Mouse (Mus musculus) erythroblast, embryonic 14.5 days (primary cell): ENCODE data around the gene Cnr2. TPM values are rescaled to one million over a fixed set of nuclear protein-coding genes. Genes with fewer than 3 reads are reported as not detected.

Source experiments
- H3K27me3 ChIP-seq: 2 replicates; pipeline ENCODE4 v1.6.1; 2012; ENCODE audit warnings: inconsistent platforms; ENCODE audit not compliant: control insufficient read depth
- H3K36me3 ChIP-seq: 2 replicates; pipeline ENCODE4 v1.6.1; 2012; ENCODE audit warnings: mild to moderate bottlenecking, inconsistent platforms; ENCODE audit not compliant: control insufficient read depth
- H3K4me1 ChIP-seq: 2 replicates; pipeline ENCODE4 v1.6.1; 2012; ENCODE audit warnings: inconsistent platforms; ENCODE audit not compliant: control insufficient read depth
- H3K4me3 ChIP-seq: replicated peaks from 2 replicates; pipeline ENCODE3; 2012; ENCODE audit warnings: moderate library complexity, mild to moderate bottlenecking, inconsistent platforms
- H3K9me3 ChIP-seq: 2 replicates; pipeline ENCODE4 v1.6.1; 2012; ENCODE audit warnings: low read length, inconsistent platforms, mixed read lengths; ENCODE audit not compliant: control insufficient read depth
- GATA1 ChIP-seq: IDR thresholded peaks from 2 replicates; pipeline ENCODE4 v1.6.1; 2012; ENCODE audit warnings: low read length, inconsistent platforms, mixed read lengths
- TAL1 ChIP-seq: IDR thresholded peaks from 3 replicates; pipeline ENCODE4 v1.6.1; 2012; ENCODE audit warnings: low read length, inconsistent platforms, mixed read lengths
- polyA plus RNA-seq: library from polyadenylated mRNA; stranded (reverse); fragments of >175 nt; gene quantifications from 2 replicates; pipeline ENCODE4 v1.2.3, GENCODE M21; 2012

Gene Cnr2
- polyA plus RNA-seq, 1 experiment, result not detected

DNA sequence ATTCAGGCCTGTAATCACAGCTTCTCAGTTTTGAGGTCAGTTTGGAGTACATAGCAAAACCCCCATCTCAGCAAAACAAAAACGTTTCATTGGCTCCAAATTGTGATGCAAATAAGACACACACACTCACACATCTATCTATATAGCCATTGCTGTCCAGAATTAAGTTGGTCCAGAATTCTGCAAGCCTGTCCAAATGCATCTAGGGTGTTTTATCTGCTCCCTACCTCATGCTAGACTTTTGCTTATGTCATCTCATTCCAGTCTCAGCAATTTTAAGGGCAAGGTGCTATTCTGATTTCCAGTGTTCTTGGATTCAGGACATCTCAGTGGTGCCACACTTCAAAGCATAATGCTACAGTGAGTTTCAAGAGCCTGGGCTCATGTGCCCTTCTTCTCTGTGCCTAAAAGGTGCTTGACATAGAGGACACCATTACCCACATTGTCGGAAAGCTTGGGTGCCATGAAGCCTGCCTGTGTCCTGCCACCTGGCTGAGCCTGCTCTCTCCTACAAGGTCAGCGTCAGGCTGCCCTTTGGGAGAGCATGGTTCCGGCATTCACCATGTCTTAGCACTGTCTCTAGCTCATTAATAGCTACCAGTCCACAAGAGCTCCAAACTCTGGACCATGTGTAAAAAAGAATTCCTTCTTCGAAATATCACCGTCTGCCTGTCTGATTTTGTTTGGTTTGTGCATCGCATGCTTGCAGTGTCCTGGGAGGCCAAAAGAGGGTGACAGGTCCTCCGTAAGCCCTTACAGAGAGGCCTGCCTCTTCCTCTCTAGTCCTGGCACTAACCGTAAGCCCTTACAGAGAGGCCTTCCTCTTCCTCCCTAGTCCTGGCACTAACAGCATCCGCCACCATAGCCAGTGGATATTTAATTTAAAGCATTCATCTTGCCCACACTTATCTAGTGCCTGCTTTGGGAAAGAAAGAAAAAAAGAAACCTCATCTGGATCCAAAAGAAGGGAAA, 20.3 kb upstream of the Cnr2 start:
- Histone ChIP-seq H3K27me3 (no peaks in the 10 kb centered on the region), H3K36me3 (peaks cover 43% of the 10 kb centered on the region), H3K4me1 (peaks cover 58% of the 10 kb centered on the region), H3K4me3 (peak overlapping the region; percentile 95), H3K9me3 (no peaks in the 10 kb centered on the region)
- no peak for TF ChIP-seq GATA1
- no peak for TF ChIP-seq TAL1

DNA sequence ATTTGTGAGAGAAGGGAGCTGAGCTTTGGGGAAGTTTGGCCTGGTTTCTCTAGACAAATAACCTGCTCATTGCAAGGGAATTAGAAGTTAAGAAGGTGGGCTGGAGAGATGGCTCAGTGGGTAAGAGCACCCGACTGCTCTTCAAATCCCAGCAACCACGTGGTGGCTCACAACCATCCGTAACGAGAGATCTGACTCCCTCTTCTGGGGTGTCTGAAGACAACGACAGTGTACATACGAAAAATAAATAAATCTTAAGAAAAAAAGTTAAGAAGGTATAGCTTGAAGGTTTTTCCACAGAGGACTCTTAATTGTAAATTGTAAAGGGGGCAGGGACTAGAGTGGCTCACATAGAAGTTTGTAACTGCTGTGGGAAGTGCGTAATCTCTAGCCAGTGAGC, 19.6 kb upstream of the Cnr2 start:
- Histone ChIP-seq H3K4me1 (peaks cover 55% of the 10 kb centered on the region), H3K4me3 (peak overlapping the region; percentile 64)
- TF ChIP-seq TAL1, result no peak
- TF ChIP-seq GATA1, result no peak

DNA sequence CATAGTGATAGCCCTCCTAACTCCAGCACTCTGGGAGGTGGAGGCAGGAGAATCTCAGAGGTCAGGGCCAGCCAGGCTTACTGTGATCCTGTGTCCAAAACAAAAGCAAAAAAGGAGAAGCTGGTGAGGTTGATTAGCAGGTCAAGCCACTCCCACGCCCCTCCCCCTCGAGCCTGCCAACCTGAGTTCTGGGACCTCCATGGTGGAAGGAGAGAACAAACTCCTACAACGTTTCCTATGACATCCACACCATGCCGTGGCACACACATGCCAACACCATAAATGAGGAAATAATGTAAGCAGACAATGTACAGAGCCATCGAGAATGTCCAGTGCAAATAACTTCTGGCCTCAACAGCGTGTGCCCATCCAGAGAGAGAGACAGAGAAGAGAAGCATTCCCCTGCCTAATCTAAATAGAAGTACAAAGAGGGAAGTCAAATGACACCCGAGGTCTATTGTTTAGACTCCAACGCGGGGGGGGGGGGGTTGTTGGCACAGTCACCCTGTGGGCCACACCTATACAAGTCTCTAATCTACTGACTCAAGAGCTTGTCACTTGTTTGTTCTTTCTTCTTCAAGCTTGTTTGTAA, 19.1 kb upstream of the Cnr2 start:
- no peaks in the 10 kb centered on the region for H3K9me3 ChIP-seq
- H3K4me1 ChIP-seq, result peaks cover 51% of the 10 kb centered on the region
- no peaks in the 10 kb centered on the region for H3K27me3 ChIP-seq
- H3K36me3 ChIP-seq, result peaks cover 31% of the 10 kb centered on the region
- no peak for TF ChIP-seq TAL1
- H3K4me3 ChIP-seq, result peak overlapping the region; percentile 64

More for the DNA sequence above, 19.6 kb upstream of the Cnr2 start:
- Histone ChIP-seq H3K27me3 (no peaks in the 10 kb centered on the region), H3K9me3 (no peaks in the 10 kb centered on the region), H3K36me3 (peaks cover 36% of the 10 kb centered on the region)

DNA sequence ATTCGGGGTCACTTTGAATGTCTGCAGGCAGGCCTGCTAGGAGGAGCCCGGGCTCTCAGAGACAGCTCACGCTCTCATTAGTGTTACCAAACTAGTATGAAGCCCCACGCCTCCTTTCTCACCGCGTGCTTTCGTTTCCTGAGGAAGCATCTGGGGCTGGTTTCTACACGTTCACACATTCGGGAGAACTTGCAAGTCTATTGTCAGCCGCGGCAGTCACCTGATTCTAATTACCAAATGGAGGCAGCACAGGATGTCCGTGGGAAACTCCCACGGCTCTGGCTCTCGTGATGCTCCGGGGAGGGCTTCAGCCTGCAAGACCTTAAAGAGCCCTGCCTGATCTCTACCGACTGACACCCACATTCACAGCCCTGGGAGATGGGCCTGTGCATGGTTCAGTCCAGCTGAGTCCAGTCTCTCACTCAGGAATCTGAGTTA, 18.6 kb upstream of the Cnr2 start:
- Histone ChIP-seq H3K36me3 (peaks cover 26% of the 10 kb centered on the region), H3K4me3 (peak overlapping the region; percentile 64), H3K27me3 (no peaks in the 10 kb centered on the region), H3K4me1 (peaks cover 48% of the 10 kb centered on the region), H3K9me3 (no peaks in the 10 kb centered on the region)
- TF ChIP-seq GATA1, result no peak
- TF ChIP-seq TAL1, result no peak

DNA sequence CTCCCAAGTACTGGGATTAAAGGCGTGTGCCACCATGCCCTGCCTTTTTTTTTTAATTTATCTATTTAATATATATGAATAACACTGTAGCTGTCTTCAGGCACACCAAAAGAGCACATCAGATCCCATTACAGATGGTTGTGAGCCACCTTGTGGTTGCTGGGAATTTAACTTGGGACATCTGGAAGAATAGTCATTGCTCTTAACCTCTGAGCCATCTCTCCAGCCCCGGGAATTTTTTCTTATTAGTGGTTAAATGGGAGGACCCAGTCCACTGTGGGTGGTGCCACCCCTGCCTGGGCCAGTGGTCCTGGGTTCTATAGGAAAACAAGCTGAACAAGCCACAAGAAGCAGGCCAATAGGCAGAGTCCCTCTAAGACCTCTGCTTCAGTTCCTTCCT, 17.5 kb upstream of the Cnr2 start:
- Histone ChIP-seq H3K9me3 (no peaks in the 10 kb centered on the region), H3K27me3 (peaks cover 2% of the 10 kb centered on the region; the same call in 1 of the 2 replicates), H3K4me3 (no peak overlapping the region), H3K36me3 (peaks cover 14% of the 10 kb centered on the region), H3K4me1 (peaks cover 38% of the 10 kb centered on the region)
- TF ChIP-seq GATA1, result no peak
- no peak for TF ChIP-seq TAL1

DNA sequence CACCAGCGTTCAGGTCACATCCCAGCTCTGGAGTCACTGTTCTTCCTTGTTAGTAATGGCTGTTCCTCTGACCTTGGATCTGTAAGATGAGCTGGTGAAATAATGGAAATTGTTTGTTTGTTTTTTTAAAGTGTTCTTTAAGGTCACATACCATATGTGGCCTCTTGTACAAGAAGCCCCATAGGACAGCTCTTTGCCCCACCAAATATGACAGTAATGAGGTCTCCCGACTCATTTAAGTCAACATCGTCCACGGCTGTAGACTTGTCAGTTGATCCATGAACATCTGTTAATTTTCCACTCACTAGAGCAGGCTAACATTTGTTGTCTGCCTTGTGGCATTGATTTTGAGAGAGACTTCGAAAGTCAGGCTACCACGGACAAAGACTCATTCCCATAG, 16.2 kb upstream of the Cnr2 start:
- no peak for TF ChIP-seq GATA1
- Histone ChIP-seq H3K36me3 (peaks cover 7% of the 10 kb centered on the region), H3K27me3 (peaks cover 2% of the 10 kb centered on the region; the same call in 1 of the 2 replicates), H3K4me3 (no peak overlapping the region), H3K4me1 (peaks cover 34% of the 10 kb centered on the region), H3K9me3 (no peaks in the 10 kb centered on the region)

DNA sequence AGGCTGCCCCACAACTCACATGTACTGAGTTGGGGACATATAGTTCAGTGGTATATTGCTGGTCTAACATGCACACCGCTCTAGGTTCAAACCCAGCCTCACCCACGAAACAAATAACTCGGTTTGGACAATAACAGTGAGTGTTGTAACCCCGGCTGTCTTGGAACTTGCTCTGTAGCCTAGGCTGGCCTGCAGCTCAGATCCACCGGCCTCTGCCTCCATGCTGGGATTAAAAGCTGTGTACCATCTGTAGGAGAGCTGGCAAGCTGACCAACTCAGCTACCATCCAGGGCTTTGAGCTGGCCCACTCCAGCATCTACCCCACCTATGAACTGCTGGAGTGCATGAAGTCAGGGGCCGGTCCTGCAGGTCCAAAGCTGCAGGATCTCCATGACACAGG, 15.2 kb upstream of the Cnr2 start:
- no peak for TF ChIP-seq TAL1
- TF ChIP-seq GATA1, result no peak
- Histone ChIP-seq H3K9me3 (no peaks in the 10 kb centered on the region), H3K4me1 (peaks cover 27% of the 10 kb centered on the region), H3K36me3 (peaks cover 2% of the 10 kb centered on the region; the same call in 1 of the 2 replicates), H3K4me3 (no peak overlapping the region), H3K27me3 (peaks cover 2% of the 10 kb centered on the region; the same call in 1 of the 2 replicates)

DNA sequence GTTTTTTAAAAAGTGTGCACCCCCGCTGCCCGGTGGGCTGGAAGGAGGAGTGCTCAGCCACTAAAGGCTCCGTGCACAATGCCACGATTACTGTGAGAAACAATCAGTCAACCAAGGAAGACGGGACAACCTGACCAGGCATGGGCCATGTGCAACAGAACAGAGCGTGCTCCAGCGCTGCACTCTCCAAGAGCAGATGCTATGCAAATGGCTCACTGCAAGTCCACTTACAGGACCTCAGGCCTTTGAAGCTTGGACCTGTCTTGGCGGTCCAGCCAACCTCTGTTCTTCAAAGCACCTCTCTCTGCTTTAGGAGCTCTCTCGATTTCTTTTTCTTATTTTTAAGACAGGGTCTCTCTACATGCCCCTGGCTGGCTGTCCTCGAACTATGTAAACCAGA, 14.6 kb upstream of the Cnr2 start:
- H3K27me3 ChIP-seq, result peaks cover 2% of the 10 kb centered on the region; the same call in 1 of the 2 replicates
- H3K4me3 ChIP-seq, result no peak overlapping the region
- peaks cover 21% of the 10 kb centered on the region for H3K4me1 ChIP-seq
- TF ChIP-seq GATA1 (no peak), TAL1 (no peak)
- H3K36me3 ChIP-seq, result no peaks in the 10 kb centered on the region
- no peaks in the 10 kb centered on the region for H3K9me3 ChIP-seq

DNA sequence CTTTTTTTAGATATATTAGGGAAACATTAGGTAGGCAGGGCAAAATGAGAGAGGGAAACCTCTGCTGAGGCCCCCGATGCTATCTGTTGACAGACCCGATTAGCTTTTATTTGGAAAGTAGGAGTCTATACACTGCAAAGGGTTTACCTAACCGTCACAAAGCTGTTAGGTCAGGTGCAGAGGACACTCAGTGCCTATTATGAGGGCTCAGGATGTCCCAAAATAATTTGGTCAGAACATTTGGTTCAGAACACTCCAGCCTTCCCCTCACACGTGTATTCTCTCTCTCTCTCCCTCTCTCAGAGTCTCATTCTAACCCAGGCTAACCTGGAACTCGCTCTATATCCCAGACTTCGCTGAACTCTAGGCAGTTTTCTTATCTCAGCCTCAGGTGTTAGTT, 13.2 kb upstream of the Cnr2 start:
- no peak overlapping the region for H3K4me3 ChIP-seq
- peaks cover 7% of the 10 kb centered on the region for H3K4me1 ChIP-seq
- no peaks in the 10 kb centered on the region for H3K9me3 ChIP-seq
- TF ChIP-seq GATA1, result no peak
- TF ChIP-seq TAL1, result no peak
- no peaks in the 10 kb centered on the region for H3K36me3 ChIP-seq
- H3K27me3 ChIP-seq, result peaks cover 2% of the 10 kb centered on the region; the same call in 1 of the 2 replicates
